Mouse (Mus musculus) frontal cortex, postnatal 10 days (tissue): Measurements from ENCODE around the gene Sh3gl1.

Source experiments
- DNase-seq, 2 experiments: peaks; one replicate each; pipeline ENCODE4 v3.0.0; 2022; ENCODE audit warnings: low spot score in 2 of 2, mixed read lengths in 1 of 2

The Sh3gl1 gene

GRCm38 (mm10) chr17:56040030-56040856 is 3.8 kb upstream of the Sh3gl1 start, which contains the start of gene Chaf1a:
TSS of gene Chaf1a (plus strand) at chr17:56040439.
- DNase-seq, result peak; percentile 97 to 98

- no peak for DNase-seq
Measured at GRCm38 (mm10) chr17:56039345-56039744, 2.9 kb upstream of the Sh3gl1 start.

GRCm38 (mm10) chr17:56038583-56039261 is 2.3 kb upstream of the Sh3gl1 start:
- no peak for DNase-seq

GRCm38 (mm10) chr17:56036901-56037287 is 459 bp upstream of the Sh3gl1 start:
- peak in 1 of 2 experiments; percentile 38 for DNase-seq

GRCm38 (mm10) chr17:56035216-56035615 is 1.2 kb downstream of the Sh3gl1 start:
- DNase-seq, result no peak

GRCm38 (mm10) chr17:56034726-56035100 is 1.7 kb downstream of the Sh3gl1 start:
- no peak for DNase-seq

GRCm38 (mm10) chr17:56034040-56034725 is 2.3 kb downstream of the Sh3gl1 start:
- DNase-seq, result no peak

GRCm38 (mm10) chr17:56032831-56033230 is 3.6 kb downstream of the Sh3gl1 start:
- DNase-seq, result no peak

GRCm38 (mm10) chr17:56032127-56032733 is 4.2 kb downstream of the Sh3gl1 start:
- no peak for DNase-seq

GRCm38 (mm10) chr17:56031431-56031830 is 5.0 kb downstream of the Sh3gl1 start:
- no peak for DNase-seq

GRCm38 (mm10) chr17:56030919-56031318 is 5.5 kb downstream of the Sh3gl1 start:
- DNase-seq, result peak; percentile 36 to 44

- peak in 1 of 2 experiments; percentile 7 for DNase-seq
Measured at GRCm38 (mm10) chr17:56030238-56030870, 6.1 kb downstream of the Sh3gl1 start.

- no peak for DNase-seq
Measured at GRCm38 (mm10) chr17:56027801-56028441, 8.5 kb downstream of the Sh3gl1 start.

- no peak for DNase-seq
Measured at GRCm38 (mm10) chr17:56026881-56027280, 9.6 kb downstream of the Sh3gl1 start.

- no peak for DNase-seq
Measured at GRCm38 (mm10) chr17:56026303-56026702, 10.1 kb downstream of the Sh3gl1 start.

GRCm38 (mm10) chr17:56024931-56025330 is 11.5 kb downstream of the Sh3gl1 start:
- no peak for DNase-seq

GRCm38 (mm10) chr17:56024476-56024875 is 12.0 kb downstream of the Sh3gl1 start:
- DNase-seq, result no peak

- DNase-seq, result peak in 1 of 2 experiments; percentile 7
Measured at GRCm38 (mm10) chr17:56023386-56023785, 13.0 kb downstream of the Sh3gl1 start.

- DNase-seq, result no peak
Measured at GRCm38 (mm10) chr17:56022989-56023290, 13.5 kb downstream of the Sh3gl1 start.

- DNase-seq, result no peak
Measured at GRCm38 (mm10) chr17:56022131-56022988, 14.1 kb downstream of the Sh3gl1 start.
